Mouse (Mus musculus): ENCODE measurements around the gene Eif4h. TPM values are rescaled to one million over a fixed set of nuclear protein-coding genes. Genes with fewer than 3 reads are reported as not detected.
A peak's percentile ranks its signal among the peaks of the same experiment; 100 is the strongest.

The Eif4h gene
- polyA plus RNA-seq, 1 experiment from 2014 or later: 357 TPM

- no peaks in the 10 kb centered on the region for H3K4me1 ChIP-seq (ENCODE audit: control insufficient read depth, insufficient read depth, low read length)
- peaks cover 90% of the 10 kb centered on the region for H3K36me3 ChIP-seq (ENCODE audit: control insufficient read depth, insufficient read depth, low read length)
- H3K4me3 ChIP-seq (replicated peaks; ENCODE audit: low read depth, low read length): no peak overlapping the region
- 93% methylated on average over 16 of the region's 16 CpGs for WGBS
- no peaks in the 10 kb centered on the region for H3K27me3 ChIP-seq (ENCODE audit: control insufficient read depth, insufficient read depth, low read length)
- ATAC-seq (ENCODE audit: low FRiP score, low TSS enrichment) (no peak), DNase-seq (no peak)
- H3K9ac ChIP-seq (replicated peaks; ENCODE audit: low read length): no peak overlapping the region
- no peak overlapping the region for H3K4me2 ChIP-seq (ENCODE audit: low read length)
- no peak overlapping the region for H3K27ac ChIP-seq (replicated peaks; ENCODE audit: low read depth, low read length)
- no peaks in the 10 kb centered on the region for H3K9me3 ChIP-seq (ENCODE audit: control insufficient read depth, low read length)
Observed at GRCm38 (mm10) chr5:134621099-134621640, 18.1 kb downstream of the Eif4h start.

GRCm38 (mm10) chr5:134620457-134620856 is 18.8 kb downstream of the Eif4h start:
- H3K9ac ChIP-seq (replicated peaks; ENCODE audit: low read length): no peak overlapping the region
- H3K27ac ChIP-seq (replicated peaks; ENCODE audit: low read depth, low read length): no peak overlapping the region
- no peak overlapping the region for H3K4me3 ChIP-seq (replicated peaks; ENCODE audit: low read depth, low read length)
- WGBS: 95% methylated on average over 9 of the region's 9 CpGs
- ATAC-seq (ENCODE audit: low FRiP score, low TSS enrichment) (no peak), DNase-seq (no peak)
- H3K9me3 ChIP-seq (ENCODE audit: control insufficient read depth, low read length): no peaks in the 10 kb centered on the region
- H3K36me3 ChIP-seq (ENCODE audit: control insufficient read depth, insufficient read depth, low read length): peaks cover 88% of the 10 kb centered on the region
- H3K4me1 ChIP-seq (ENCODE audit: control insufficient read depth, insufficient read depth, low read length): no peaks in the 10 kb centered on the region
- no peaks in the 10 kb centered on the region for H3K27me3 ChIP-seq (ENCODE audit: control insufficient read depth, insufficient read depth, low read length)
- H3K4me2 ChIP-seq (ENCODE audit: low read length): no peak overlapping the region

GRCm38 (mm10) chr5:134617071-134617470 is 22.2 kb downstream of the Eif4h start:
- no peak overlapping the region for H3K4me3 ChIP-seq (replicated peaks; ENCODE audit: low read depth, low read length)
- H3K36me3 ChIP-seq (ENCODE audit: control insufficient read depth, insufficient read depth, low read length): peaks cover 69% of the 10 kb centered on the region
- no peak overlapping the region for H3K4me2 ChIP-seq (ENCODE audit: low read length)
- DNase-seq (peak; percentile 31), ATAC-seq (ENCODE audit: low FRiP score, low TSS enrichment) (no peak)
- no peaks in the 10 kb centered on the region for H3K4me1 ChIP-seq (ENCODE audit: control insufficient read depth, insufficient read depth, low read length)
- no peak overlapping the region for H3K27ac ChIP-seq (replicated peaks; ENCODE audit: low read depth, low read length)
- H3K27me3 ChIP-seq (ENCODE audit: control insufficient read depth, insufficient read depth, low read length): no peaks in the 10 kb centered on the region
- H3K9me3 ChIP-seq (ENCODE audit: control insufficient read depth, low read length): no peaks in the 10 kb centered on the region
- no peak overlapping the region for H3K9ac ChIP-seq (replicated peaks; ENCODE audit: low read length)
- WGBS: 61% methylated on average over 3 of the region's 3 CpGs

GRCm38 (mm10) chr5:134615780-134616179 is 23.5 kb downstream of the Eif4h start:
- ATAC-seq (ENCODE audit: low FRiP score, low TSS enrichment): no peak
- H3K36me3 ChIP-seq (ENCODE audit: control insufficient read depth, insufficient read depth, low read length): peaks cover 56% of the 10 kb centered on the region
- 70% methylated on average over 4 of the region's 4 CpGs for WGBS

GRCm38 (mm10) chr5:134615380-134615779 is 23.9 kb downstream of the Eif4h start:
- Histone ChIP-seq H3K27me3 (ENCODE audit: control insufficient read depth, insufficient read depth, low read length) (no peaks in the 10 kb centered on the region), H3K36me3 (ENCODE audit: control insufficient read depth, insufficient read depth, low read length) (peaks cover 52% of the 10 kb centered on the region), H3K4me1 (ENCODE audit: control insufficient read depth, insufficient read depth, low read length) (no peaks in the 10 kb centered on the region), H3K9ac (replicated peaks; ENCODE audit: low read length) (no peak overlapping the region), H3K4me2 (ENCODE audit: low read length) (no peak overlapping the region), H3K9me3 (ENCODE audit: control insufficient read depth, low read length) (no peaks in the 10 kb centered on the region), H3K27ac (replicated peaks; ENCODE audit: low read depth, low read length) (no peak overlapping the region), H3K4me3 (replicated peaks; ENCODE audit: low read depth, low read length) (no peak overlapping the region)
- ATAC-seq (ENCODE audit: low FRiP score, low TSS enrichment) (no peak), DNase-seq (no peak)
- WGBS: 88% methylated on average over 8 of the region's 8 CpGs

More at GRCm38 (mm10) chr5:134615780-134616179, 23.5 kb downstream of the Eif4h start:
- no peaks in the 10 kb centered on the region for H3K4me1 ChIP-seq (ENCODE audit: control insufficient read depth, insufficient read depth, low read length)
- no peak overlapping the region for H3K9ac ChIP-seq (replicated peaks; ENCODE audit: low read length)
- H3K27me3 ChIP-seq (ENCODE audit: control insufficient read depth, insufficient read depth, low read length): no peaks in the 10 kb centered on the region
- no peaks in the 10 kb centered on the region for H3K9me3 ChIP-seq (ENCODE audit: control insufficient read depth, low read length)
- no peak overlapping the region for H3K27ac ChIP-seq (replicated peaks; ENCODE audit: low read depth, low read length)
- no peak overlapping the region for H3K4me2 ChIP-seq (ENCODE audit: low read length)
- no peak overlapping the region for H3K4me3 ChIP-seq (replicated peaks; ENCODE audit: low read depth, low read length)
- no peak for DNase-seq

GRCm38 (mm10) chr5:134614802-134615201 is 24.5 kb downstream of the Eif4h start, which contains the start of gene Lat2:
Gene Lat2 (minus strand): TSS chr5:134615025.
- Histone ChIP-seq H3K4me2 (ENCODE audit: low read length) (no peak within 1 kb of the TSS), H3K4me3 (replicated peaks; ENCODE audit: low read depth, low read length) (no peak within 1 kb of the TSS), H3K9ac (replicated peaks; ENCODE audit: low read length) (no peak within 1 kb of the TSS), H3K27me3 (ENCODE audit: control insufficient read depth, insufficient read depth, low read length) (no peaks in the 10 kb centered on the region), H3K27ac (replicated peaks; ENCODE audit: low read depth, low read length) (0 out of 2 replicates have a peak within 1 kb of the TSS, but pooled peaks have one; percentile 13), H3K36me3 (ENCODE audit: control insufficient read depth, insufficient read depth, low read length) (peaks cover 46% of the 10 kb centered on the region), H3K9me3 (ENCODE audit: control insufficient read depth, low read length) (no peaks in the 10 kb centered on the region), H3K4me1 (ENCODE audit: control insufficient read depth, insufficient read depth, low read length) (no peaks in the 10 kb centered on the region)
- ATAC-seq (ENCODE audit: low FRiP score, low TSS enrichment) (no peak), DNase-seq (no peak)
- WGBS: 93% methylated on average over 7 of the region's 7 CpGs

GRCm38 (mm10) chr5:134614296-134614695 is 25.0 kb downstream of the Eif4h start:
- no peak for ATAC-seq (ENCODE audit: low FRiP score, low TSS enrichment)

GRCm38 (mm10) chr5:134613727-134614126 is 25.6 kb downstream of the Eif4h start:
- no peaks in the 10 kb centered on the region for H3K9me3 ChIP-seq (ENCODE audit: control insufficient read depth, low read length)
- no peaks in the 10 kb centered on the region for H3K27me3 ChIP-seq (ENCODE audit: control insufficient read depth, insufficient read depth, low read length)
- H3K4me1 ChIP-seq (ENCODE audit: control insufficient read depth, insufficient read depth, low read length): no peaks in the 10 kb centered on the region
- WGBS: 88% methylated on average over 9 of the region's 9 CpGs
- no peak overlapping the region for H3K9ac ChIP-seq (replicated peaks; ENCODE audit: low read length)
- H3K4me3 ChIP-seq (replicated peaks; ENCODE audit: low read depth, low read length): no peak overlapping the region
- ATAC-seq (ENCODE audit: low FRiP score, low TSS enrichment): no peak
- H3K4me2 ChIP-seq (ENCODE audit: low read length): no peak overlapping the region
- no peak overlapping the region for H3K27ac ChIP-seq (replicated peaks; ENCODE audit: low read depth, low read length)
- no peak for DNase-seq
- peaks cover 36% of the 10 kb centered on the region for H3K36me3 ChIP-seq (ENCODE audit: control insufficient read depth, insufficient read depth, low read length)

More at GRCm38 (mm10) chr5:134614296-134614695, 25.0 kb downstream of the Eif4h start:
- Histone ChIP-seq H3K27ac (replicated peaks; ENCODE audit: low read depth, low read length) (0 out of 2 replicates have a peak overlapping the region, but pooled peaks have one; percentile 13), H3K4me2 (ENCODE audit: low read length) (no peak overlapping the region), H3K4me3 (replicated peaks; ENCODE audit: low read depth, low read length) (no peak overlapping the region), H3K4me1 (ENCODE audit: control insufficient read depth, insufficient read depth, low read length) (no peaks in the 10 kb centered on the region), H3K27me3 (ENCODE audit: control insufficient read depth, insufficient read depth, low read length) (no peaks in the 10 kb centered on the region), H3K36me3 (ENCODE audit: control insufficient read depth, insufficient read depth, low read length) (peaks cover 41% of the 10 kb centered on the region), H3K9me3 (ENCODE audit: control insufficient read depth, low read length) (no peaks in the 10 kb centered on the region), H3K9ac (replicated peaks; ENCODE audit: low read length) (no peak overlapping the region)
- no peak for DNase-seq
- WGBS: 91% methylated on average over 8 of the region's 8 CpGs

GRCm38 (mm10) chr5:134611810-134612521 is 27.3 kb downstream of the Eif4h start:
- Histone ChIP-seq H3K4me2 (ENCODE audit: low read length) (no peak overlapping the region), H3K4me3 (replicated peaks; ENCODE audit: low read depth, low read length) (no peak overlapping the region), H3K9ac (replicated peaks; ENCODE audit: low read length) (no peak overlapping the region), H3K4me1 (ENCODE audit: control insufficient read depth, insufficient read depth, low read length) (no peaks in the 10 kb centered on the region), H3K27me3 (ENCODE audit: control insufficient read depth, insufficient read depth, low read length) (no peaks in the 10 kb centered on the region), H3K27ac (replicated peaks; ENCODE audit: low read depth, low read length) (no peak overlapping the region), H3K9me3 (ENCODE audit: control insufficient read depth, low read length) (no peaks in the 10 kb centered on the region), H3K36me3 (ENCODE audit: control insufficient read depth, insufficient read depth, low read length) (peaks cover 19% of the 10 kb centered on the region)
- no peak for ATAC-seq (ENCODE audit: low FRiP score, low TSS enrichment)
- 65% methylated on average over 8 of the region's 8 CpGs for WGBS
- no peak for DNase-seq

Data from midbrain, embryonic 14.5 days (tissue).